Mouse (Mus musculus): Measurements from ENCODE around the gene Hdac10. TPM values are rescaled to one million over a fixed set of nuclear protein-coding genes. Genes with fewer than 3 reads are reported as not detected.

The Hdac10 gene
- total and polyA plus RNA-seq, 3 experiments = 8.2 to 17.7 (median 9.5) TPM

- no peak for DNase-seq (ENCODE audit: extremely low read depth)
- dilution Hi-C loops (cut with MboI; ENCODE audit: extremely low pct_ligation_motif_present, extremely low pct_unique_long_range_greater_than_20kb, low sequenced_read_pairs) = no loop called here
- H3K27ac ChIP-seq (ENCODE audit: insufficient read depth, low read depth) = no peak overlapping the region
Observed at GRCm38 (mm10) chr15:89147024-89147423, 18.5 kb upstream of the Hdac10 start.

GRCm38 (mm10) chr15:89146537-89146936 lies 18.0 kb upstream of the Hdac10 start:
- Histone ChIP-seq H3K4me3 (replicated peaks in 1 of 3; ENCODE audit: low read depth in 2 of 3, low read length in 2 of 3, poor library complexity in 1 of 3) (no peak overlapping the region), H3K9ac (ENCODE audit: insufficient read depth, low read depth) (no peak overlapping the region), H3K27me3 (replicated peaks) (peaks cover 26% of the 10 kb centered on the region), H3K79me2 (replicated peaks; ENCODE audit: control insufficient read depth, extremely low read depth, insufficient read depth, poor library complexity, severe bottlenecking) (no peaks in the 10 kb centered on the region), H3K4me2 (ENCODE audit: insufficient read depth, low read depth, poor library complexity, severe bottlenecking) (no peak overlapping the region), H3K9me3 (replicated peaks; ENCODE audit: low read length) (no peaks in the 10 kb centered on the region), H3K36me3 (replicated peaks in 1 of 2; ENCODE audit: control insufficient read depth in 1 of 2, insufficient read depth in 1 of 2, low read length in 1 of 2) (peaks cover 7 to 27% of the 10 kb centered on the region in 2 experiments), H3K4me1 (ENCODE audit: control insufficient read depth in 1 of 2, insufficient read depth in 2 of 2) (peaks cover 14 to 31% of the 10 kb centered on the region in 2 experiments), H3K27ac (ENCODE audit: insufficient read depth, low read depth) (no peak overlapping the region)
- DNase-seq (ENCODE audit: extremely low read depth) = no peak
- dilution Hi-C loops (cut with MboI; ENCODE audit: extremely low pct_ligation_motif_present, extremely low pct_unique_long_range_greater_than_20kb, low sequenced_read_pairs) (no loop called here), in situ Hi-C loops (cut with MboI; ENCODE audit: low pct_ligation_motif_present, low pct_unique_long_range_greater_than_20kb, low sequenced_read_pairs) (no loop called here)
- TF ChIP-seq USF1 (IDR thresholded peaks at IDR 0.05; ENCODE audit: low read depth, low read length) = no peak
- TF ChIP-seq SIN3A (IDR thresholded peaks at IDR 0.05; ENCODE audit: low read length) = no peak
- TF ChIP-seq CHD1 (IDR thresholded peaks at IDR 0.05; ENCODE audit: low read depth, low read length) = no peak
- no peak for TF ChIP-seq USF2 (conservative IDR thresholded peaks at IDR 0.05; ENCODE audit: low read depth, low read length)
- no peak for TF ChIP-seq JUND (conservative IDR thresholded peaks at IDR 0.05; ENCODE audit: low read depth, low read length)
- TF ChIP-seq MEF2A (IDR thresholded peaks at IDR 0.05; ENCODE audit: borderline replicate concordance, low read depth, low read length) = no peak
- no peak for TF ChIP-seq MXI1 (IDR thresholded peaks at IDR 0.05; ENCODE audit: low read depth, low read length)
- TF ChIP-seq RCOR1 (conservative IDR thresholded peaks at IDR 0.05; ENCODE audit: low read depth, low read length) = no peak
- TF ChIP-seq RAD21 (IDR thresholded peaks at IDR 0.05; ENCODE audit: low read depth, low read length) = no peak
- TF ChIP-seq TCF12 (IDR thresholded peaks at IDR 0.05; ENCODE audit: low read depth, low read length) = no peak
- TF ChIP-seq POLR2AphosphoS2 (IDR thresholded peaks at IDR 0.05; ENCODE audit: low read depth, low read length) = no peak
- no peak for TF ChIP-seq ZKSCAN1 (IDR thresholded peaks at IDR 0.05; ENCODE audit: borderline replicate concordance, low read depth, low read length)
- TF ChIP-seq NELFE (IDR thresholded peaks at IDR 0.05; ENCODE audit: low read depth, low read length) = no peak
- no peak for TF ChIP-seq E2F4 (IDR thresholded peaks at IDR 0.05; ENCODE audit: insufficient replicate concordance, low read depth, low read length)
- TF ChIP-seq POLR2A (IDR thresholded peaks at IDR 0.05; ENCODE audit: low read depth, low read length) = no peak

More at GRCm38 (mm10) chr15:89147024-89147423, 18.5 kb upstream of the Hdac10 start:
- Histone ChIP-seq H3K4me1 (ENCODE audit: control insufficient read depth in 1 of 2, insufficient read depth in 2 of 2) (peaks cover 14 to 31% of the 10 kb centered on the region in 2 experiments), H3K4me2 (ENCODE audit: insufficient read depth, low read depth, poor library complexity, severe bottlenecking) (no peak overlapping the region), H3K9me3 (replicated peaks; ENCODE audit: low read length) (no peaks in the 10 kb centered on the region), H3K36me3 (replicated peaks in 1 of 2; ENCODE audit: control insufficient read depth in 1 of 2, insufficient read depth in 1 of 2, low read length in 1 of 2) (peaks cover 7 to 27% of the 10 kb centered on the region in 2 experiments), H3K9ac (ENCODE audit: insufficient read depth, low read depth) (no peak overlapping the region), H3K4me3 (replicated peaks in 1 of 3; ENCODE audit: low read depth in 2 of 3, low read length in 2 of 3, poor library complexity in 1 of 3) (no peak overlapping the region), H3K27me3 (replicated peaks) (peaks cover 27% of the 10 kb centered on the region), H3K79me2 (replicated peaks; ENCODE audit: control insufficient read depth, extremely low read depth, insufficient read depth, poor library complexity, severe bottlenecking) (no peaks in the 10 kb centered on the region)
- no peak for TF ChIP-seq SMC3 (IDR thresholded peaks at IDR 0.05; ENCODE audit: low read depth, low read length)
- TF ChIP-seq ELF1 (IDR thresholded peaks at IDR 0.05; ENCODE audit: low read depth, low read length) = no peak
- TF ChIP-seq MAX (IDR thresholded peaks at IDR 0.05; ENCODE audit: low read length) = no peak
- TF ChIP-seq RCOR1 (conservative IDR thresholded peaks at IDR 0.05; ENCODE audit: low read depth, low read length) = no peak
- TF ChIP-seq PAX5 (IDR thresholded peaks at IDR 0.05; ENCODE audit: low read length) = no peak
- no peak for TF ChIP-seq CHD1 (IDR thresholded peaks at IDR 0.05; ENCODE audit: low read depth, low read length)
- TF ChIP-seq SIN3A (IDR thresholded peaks at IDR 0.05; ENCODE audit: low read length) = no peak
- TF ChIP-seq NELFE (IDR thresholded peaks at IDR 0.05; ENCODE audit: low read depth, low read length) = no peak
- no peak for TF ChIP-seq MAFK (IDR thresholded peaks at IDR 0.05; ENCODE audit: insufficient replicate concordance, low read length)
- TF ChIP-seq KAT2A (IDR thresholded peaks at IDR 0.05; ENCODE audit: insufficient replicate concordance, low read length) = no peak
- in situ Hi-C loops (cut with MboI; ENCODE audit: low pct_ligation_motif_present, low pct_unique_long_range_greater_than_20kb, low sequenced_read_pairs) = no loop called here
